Mouse (Mus musculus): ENCODE measurements around the gene Gm20498.

Gene Gm20498

DNA sequence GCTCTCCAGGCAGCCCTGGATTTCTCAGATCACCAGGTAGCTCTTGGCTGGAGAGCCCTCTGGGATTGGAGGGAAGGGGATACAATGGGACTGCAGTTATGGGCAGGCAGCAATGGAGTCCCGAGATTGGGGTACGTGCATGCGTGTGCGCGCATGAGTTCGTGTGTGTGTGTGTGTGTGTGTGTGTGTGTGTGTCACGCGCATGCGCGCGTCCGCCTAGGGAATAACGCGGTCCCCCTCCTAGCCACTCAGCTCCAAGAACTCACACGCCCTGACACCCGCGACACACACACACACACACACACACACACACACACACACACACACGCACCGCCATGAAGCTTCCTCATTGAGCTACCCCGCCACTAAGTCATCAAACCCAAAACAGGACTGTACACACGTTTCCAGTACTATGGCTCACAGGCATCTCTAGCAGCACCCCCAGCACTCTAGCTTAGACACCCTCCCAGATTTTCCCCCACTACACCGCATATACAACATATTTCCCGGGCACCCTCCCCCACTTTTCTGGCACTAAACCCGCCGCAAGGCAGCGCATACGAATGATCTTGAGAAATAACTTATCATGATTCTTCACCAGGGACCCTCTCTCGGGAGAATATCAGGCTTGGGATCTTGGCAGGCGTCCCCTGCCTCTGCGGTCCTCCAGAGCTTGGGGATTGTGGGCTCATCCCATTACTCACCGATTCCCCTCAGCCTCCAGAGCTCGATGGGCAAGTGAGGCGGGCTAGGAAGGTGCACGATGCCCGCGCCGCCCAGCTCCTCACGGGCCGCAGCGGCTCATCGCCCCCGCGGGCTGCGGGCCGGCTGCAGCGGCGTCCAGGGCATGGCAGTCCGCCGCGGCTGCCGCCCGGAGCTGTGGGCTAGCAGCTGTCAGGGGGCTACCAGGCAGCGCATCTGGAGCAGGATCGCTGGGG is 200.5 kb downstream of the Gm20498 start:
- no peak for DNase-seq

DNA sequence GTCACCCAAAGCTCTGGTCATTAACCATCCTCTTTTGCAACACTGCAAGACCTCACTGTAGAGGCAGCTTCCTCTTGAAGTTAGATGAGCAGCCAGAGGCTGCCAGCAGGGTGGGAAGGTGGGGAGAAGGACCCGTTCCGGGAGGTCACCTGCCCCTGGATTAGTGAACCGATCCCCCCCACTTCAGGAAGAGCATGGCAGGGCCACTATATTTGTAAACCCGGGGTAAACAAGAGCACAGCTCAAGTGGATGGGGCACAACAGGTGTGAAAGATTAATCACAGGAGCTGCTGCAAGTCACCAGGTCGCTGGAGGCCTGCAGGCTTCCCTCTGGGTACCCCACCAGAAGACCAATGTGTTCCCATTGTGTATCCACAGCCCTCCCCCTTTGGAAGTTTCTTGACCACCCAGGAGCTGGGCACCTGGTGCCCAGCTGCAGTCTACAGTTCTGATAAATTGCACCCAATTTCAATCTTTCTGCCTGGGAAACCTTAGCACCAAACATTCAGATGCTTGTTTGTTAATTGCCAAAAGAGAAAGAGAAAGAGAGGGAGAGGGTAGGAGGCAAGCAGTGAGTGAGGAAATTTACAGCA is 201.6 kb downstream of the Gm20498 start:
- no peak for DNase-seq

DNA sequence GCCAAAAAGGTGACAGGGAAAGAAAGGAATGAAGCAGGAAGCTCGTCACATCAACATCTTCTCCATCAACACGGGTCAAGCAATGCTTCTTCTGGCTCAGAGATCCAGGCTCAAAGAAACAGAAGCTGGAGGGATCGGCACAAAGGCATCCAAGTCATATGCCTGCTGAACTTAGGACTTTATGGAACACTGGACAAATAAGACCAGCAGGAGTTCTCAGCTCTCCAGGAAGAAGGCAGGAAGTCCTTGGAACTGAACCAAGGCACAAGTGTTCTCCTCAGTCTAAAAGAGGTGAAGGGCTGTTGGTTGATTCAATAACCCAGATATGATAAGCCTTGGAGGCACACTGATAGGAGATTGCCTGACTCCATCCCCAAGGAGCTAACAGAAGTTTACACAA is 207.7 kb downstream of the Gm20498 start:
- no peak for DNase-seq

DNA sequence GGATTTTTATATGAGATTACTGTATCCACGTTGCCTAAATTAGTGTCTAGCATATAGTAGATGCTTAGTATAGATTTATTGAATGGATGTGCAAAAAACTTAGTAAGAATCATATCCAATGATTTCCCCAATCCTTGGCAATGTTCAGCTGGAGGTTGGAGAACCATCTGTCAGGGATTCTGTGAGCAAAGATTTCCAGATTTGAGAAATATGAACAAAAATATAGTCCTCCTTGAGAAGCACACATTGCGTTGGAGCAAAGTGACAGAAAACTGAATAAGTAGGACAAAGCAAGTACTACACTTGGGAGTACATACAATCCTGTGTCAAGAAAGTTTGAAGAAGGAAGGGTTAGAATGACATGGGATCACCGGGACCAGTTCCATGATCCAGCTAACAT is 208.6 kb downstream of the Gm20498 start:
- no peak for DNase-seq

DNA sequence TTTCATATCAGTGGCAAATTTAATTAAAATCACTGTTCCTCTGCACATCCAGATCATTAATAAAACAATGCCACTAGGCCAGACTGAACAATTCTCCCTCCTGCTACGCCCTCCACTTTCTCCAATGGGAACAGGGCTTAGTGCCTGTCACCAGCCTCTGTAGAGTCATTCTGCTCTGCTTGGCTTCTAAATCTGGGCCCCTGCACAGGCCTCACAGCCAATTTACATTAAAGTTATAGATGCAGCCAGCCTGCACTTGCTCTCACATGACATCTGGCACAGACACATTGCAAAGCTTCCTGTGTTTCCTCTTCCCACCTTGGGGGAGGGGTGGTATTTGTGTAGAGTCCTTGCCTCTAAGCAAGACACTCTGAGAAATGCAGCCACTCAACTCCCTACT is 211.7 kb downstream of the Gm20498 start:
- DNase-seq = no peak

DNA sequence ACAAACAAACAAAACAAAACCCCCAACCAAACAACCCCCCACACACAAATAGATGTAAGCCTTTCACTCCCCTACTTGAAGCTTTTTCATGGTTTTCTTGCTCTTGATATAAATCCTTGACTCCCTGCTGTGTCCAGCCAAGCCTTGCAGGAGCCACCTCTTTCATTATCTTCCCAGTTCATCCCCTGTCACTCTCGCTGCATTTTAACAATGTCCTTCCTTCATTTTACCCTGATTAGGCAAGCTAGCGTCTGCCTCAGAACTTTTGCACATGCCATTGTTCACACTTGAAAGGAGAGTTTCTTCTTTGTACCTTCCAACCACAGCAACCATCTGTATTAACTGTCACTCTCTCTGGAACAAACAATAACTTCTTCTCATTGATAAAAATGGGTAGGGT is 214.9 kb downstream of the Gm20498 start:
- no peak for DNase-seq

DNA sequence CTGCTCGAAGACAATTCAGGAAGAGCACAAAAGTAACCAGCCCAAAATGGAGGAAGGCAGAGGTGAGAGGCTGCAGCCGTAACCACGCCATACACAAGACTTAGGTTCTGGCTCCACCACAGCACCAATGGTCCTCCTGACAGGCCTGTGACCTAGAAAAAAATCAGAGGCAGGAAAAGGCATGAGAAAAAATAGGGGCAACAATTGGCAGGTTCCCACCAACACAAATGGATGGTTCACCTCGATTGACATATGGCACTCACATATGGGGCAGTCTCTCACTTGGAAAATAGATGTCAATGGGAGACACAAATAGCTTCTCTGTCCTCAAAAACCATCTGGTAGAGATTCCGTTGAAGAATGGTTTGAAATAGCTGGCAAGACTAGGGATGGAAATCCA is 216.8 kb downstream of the Gm20498 start:
- no peak for DNase-seq

Measured in thymus, postnatal 36 days (tissue).